Mouse (Mus musculus) heart, embryonic 16.5 days (tissue): Measurements from ENCODE around the gene Abt1. TPM values are rescaled to one million over a fixed set of nuclear protein-coding genes. Genes with fewer than 3 reads are reported as not detected.

Experiments used
- ATAC-seq: fragments of 200-750 bp; cut with Nextera tagmentation; replicated peaks from 2 replicates; pipeline ENCODE4 v1.8.0; 2017; ENCODE audit warnings: moderate number of reproducible peaks; ENCODE audit not compliant: insufficient read depth, low FRiP score; ENCODE audit errors: extremely low read depth
- H3K27ac ChIP-seq: fragments of 300-500 bp; sonication (generic); 2 replicates; pipeline ENCODE4 v1.5.1; 2014; ENCODE audit warnings: mild to moderate bottlenecking, low read length, control low read depth, moderate library complexity
- H3K27me3 ChIP-seq: fragments of 300-500 bp; sonication (generic); 2 replicates; pipeline ENCODE4 v1.6.1; 2014; ENCODE audit warnings: low read length, mixed read lengths; ENCODE audit not compliant: control insufficient read depth, insufficient read depth
- H3K36me3 ChIP-seq: fragments of 300-500 bp; sonication (generic); 2 replicates; pipeline ENCODE4 v1.6.1; 2014; ENCODE audit not compliant: control insufficient read depth, insufficient read depth
- H3K4me1 ChIP-seq: fragments of 300-500 bp; sonication (generic); 2 replicates; pipeline ENCODE4 v1.6.1; 2014; ENCODE audit warnings: low read length, mixed read lengths; ENCODE audit not compliant: control insufficient read depth, insufficient read depth
- H3K4me2 ChIP-seq: fragments of 300-500 bp; sonication (generic); 2 replicates; pipeline ENCODE4 v1.6.1; 2014; ENCODE audit warnings: low read depth, mild to moderate bottlenecking, control low read depth, low read length
- H3K4me3 ChIP-seq: fragments of 300-500 bp; sonication (generic); 2 replicates; pipeline ENCODE4 v1.5.1; 2014; ENCODE audit warnings: mild to moderate bottlenecking, control low read depth, low read length
- H3K9ac ChIP-seq: fragments of 300-500 bp; sonication (generic); 2 replicates; pipeline ENCODE4 v1.6.1; 2014; ENCODE audit warnings: low read length, control low read depth
- H3K9me3 ChIP-seq: fragments of 300-500 bp; sonication (generic); replicated peaks from 2 replicates; pipeline ENCODE4 v1.6.1; 2016; ENCODE audit warnings: low read length; ENCODE audit not compliant: control insufficient read depth
- whole genome bisulfite sequencing: fragments of 180-500 bp; shearing (Covaris S2); extraction: QIAGEN DNeasy Blood & Tissue Kit; methylation state at CpG from one replicate; pipeline ENCODE4 v1.1.7; 2014; 5-methylcytosine and 5-hydroxymethylcytosine counted together
- polyA plus RNA-seq: library from polyadenylated mRNA; unstranded; fragments of >200 nt; fragmentation: Nextera tagmentation; extraction: Ambion mirVana; gene quantifications from 2 replicates; pipeline ENCODE4 v1.2.1, GENCODE M21; 2015

Abt1 gene
- polyA plus RNA-seq, 1 experiment from 2014 or later: 9.4 TPM

- no peaks in the 10 kb centered on the region for H3K27me3 ChIP-seq
- peaks cover 16% of the 10 kb centered on the region for H3K4me1 ChIP-seq
- no peak overlapping the region for H3K4me2 ChIP-seq
- no peak overlapping the region for H3K9ac ChIP-seq
- 61% methylated on average over 16 of the region's 16 CpGs for WGBS
- no peak overlapping the region for H3K4me3 ChIP-seq
- ATAC-seq: no peak
- no peak overlapping the region for H3K27ac ChIP-seq
- no peaks in the 10 kb centered on the region for H3K9me3 ChIP-seq
- H3K36me3 ChIP-seq: no peaks in the 10 kb centered on the region
Observed at GRCm38 (mm10) chr13:23428166-23428993, 4.7 kb upstream of the Abt1 start.

- H3K4me3 ChIP-seq: no peak overlapping the region
- H3K4me2 ChIP-seq: no peak overlapping the region
- H3K36me3 ChIP-seq: no peaks in the 10 kb centered on the region
Observed at GRCm38 (mm10) chr13:23427401-23427910, 3.8 kb upstream of the Abt1 start.

DNA sequence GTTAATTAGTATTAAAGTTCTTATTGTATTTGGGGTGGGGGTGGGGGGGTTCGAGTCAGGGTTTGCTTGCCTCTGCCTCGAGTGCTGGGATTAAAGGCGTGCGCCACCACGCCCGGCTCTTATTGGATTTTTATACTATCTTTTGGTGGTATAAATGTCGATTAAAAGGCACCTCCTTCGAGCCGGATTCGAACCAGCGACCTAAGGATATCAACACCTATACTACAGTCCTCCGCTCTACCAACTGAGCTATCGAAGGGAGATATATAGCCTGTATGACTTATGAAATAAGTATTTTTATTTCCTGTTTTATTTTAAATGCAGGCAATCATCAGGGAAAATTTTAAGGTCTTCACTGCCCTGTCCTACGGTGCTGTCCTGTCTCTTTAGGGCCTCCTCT is 3.3 kb upstream of the Abt1 start:
- Histone ChIP-seq H3K27ac (no peak overlapping the region), H3K9ac (no peak overlapping the region), H3K4me2 (no peak overlapping the region), H3K4me1 (peaks cover 18% of the 10 kb centered on the region), H3K4me3 (no peak overlapping the region), H3K9me3 (no peaks in the 10 kb centered on the region), H3K27me3 (no peaks in the 10 kb centered on the region), H3K36me3 (peaks cover 4% of the 10 kb centered on the region)
- ATAC-seq: no peak
- WGBS: 26% methylated on average over 14 of the region's 14 CpGs

More at GRCm38 (mm10) chr13:23427401-23427910, 3.8 kb upstream of the Abt1 start:
- H3K9me3 ChIP-seq: no peaks in the 10 kb centered on the region
- no peak for ATAC-seq
- peaks cover 18% of the 10 kb centered on the region for H3K4me1 ChIP-seq
- H3K9ac ChIP-seq: no peak overlapping the region
- no peaks in the 10 kb centered on the region for H3K27me3 ChIP-seq
- 54% methylated on average over 10 of the region's 10 CpGs for WGBS
- no peak overlapping the region for H3K27ac ChIP-seq

DNA sequence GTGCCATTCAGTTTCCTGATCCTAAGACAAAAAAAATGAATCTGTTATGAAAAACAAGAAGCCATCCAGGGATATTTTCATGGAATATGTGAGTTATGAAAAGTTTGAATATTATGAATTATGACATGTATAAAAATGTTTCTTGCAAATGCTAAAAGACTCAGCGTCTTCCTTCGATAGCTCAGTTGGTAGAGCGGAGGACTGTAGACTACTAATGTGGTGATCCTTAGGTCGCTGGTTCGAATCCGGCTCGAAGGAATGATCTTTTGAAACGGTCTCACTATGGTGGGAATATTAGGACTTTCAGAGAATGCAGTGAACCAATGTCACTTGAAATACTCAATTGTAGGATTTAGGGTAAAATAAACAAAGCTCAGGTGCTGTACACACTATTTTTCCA is 2.7 kb upstream of the Abt1 start:
- no peak overlapping the region for H3K9ac ChIP-seq
- H3K4me2 ChIP-seq: no peak overlapping the region
- 26% methylated on average over 8 of the region's 8 CpGs for WGBS
- no peak overlapping the region for H3K27ac ChIP-seq
- no peak for ATAC-seq
- no peaks in the 10 kb centered on the region for H3K9me3 ChIP-seq
- peaks cover 18% of the 10 kb centered on the region for H3K4me1 ChIP-seq
- H3K27me3 ChIP-seq: no peaks in the 10 kb centered on the region
- H3K36me3 ChIP-seq: peaks cover 8% of the 10 kb centered on the region
- H3K4me3 ChIP-seq: no peak overlapping the region

- H3K36me3 ChIP-seq: peaks cover 16% of the 10 kb centered on the region
- H3K9ac ChIP-seq: no peak overlapping the region
- no peak for ATAC-seq
- no peak overlapping the region for H3K4me3 ChIP-seq
- H3K27ac ChIP-seq: no peak overlapping the region
- H3K27me3 ChIP-seq: no peaks in the 10 kb centered on the region
- H3K4me2 ChIP-seq: peak overlapping the region; percentile 91; the same call in 1 of the 2 replicates
- no peaks in the 10 kb centered on the region for H3K9me3 ChIP-seq
- H3K4me1 ChIP-seq: peaks cover 18% of the 10 kb centered on the region
- 11% methylated on average over 9 of the region's 9 CpGs for WGBS
Observed at GRCm38 (mm10) chr13:23425505-23425904, 1.8 kb upstream of the Abt1 start.

GRCm38 (mm10) chr13:23424494-23425325 is 1.0 kb upstream of the Abt1 start:
- peak overlapping the region; percentile 27 for H3K9ac ChIP-seq
- WGBS: 2% methylated on average over 25 of the region's 25 CpGs

GRCm38 (mm10) chr13:23424052-23424380 is 350 bp upstream of the Abt1 start:
- ATAC-seq: no peak
- peaks cover 20% of the 10 kb centered on the region for H3K36me3 ChIP-seq
- H3K27ac ChIP-seq: peak overlapping the region; percentile 87
- H3K9ac ChIP-seq: peak overlapping the region; percentile 68
- no peaks in the 10 kb centered on the region for H3K9me3 ChIP-seq
- peak overlapping the region; percentile 83 for H3K4me3 ChIP-seq
- peak overlapping the region; percentile 91 for H3K4me2 ChIP-seq
- peaks cover 12% of the 10 kb centered on the region for H3K4me1 ChIP-seq
- H3K27me3 ChIP-seq: no peaks in the 10 kb centered on the region
- WGBS: under 1% methylated on average over 7 of the region's 7 CpGs

More at GRCm38 (mm10) chr13:23424494-23425325, 1.0 kb upstream of the Abt1 start:
- peaks cover 16% of the 10 kb centered on the region for H3K4me1 ChIP-seq
- peak; percentile 80 for ATAC-seq
- no peaks in the 10 kb centered on the region for H3K9me3 ChIP-seq
- H3K36me3 ChIP-seq: peaks cover 20% of the 10 kb centered on the region
- H3K27ac ChIP-seq: peak overlapping the region; percentile 28; the same call in 1 of the 2 replicates
- peak overlapping the region; percentile 91 for H3K4me2 ChIP-seq
- H3K4me3 ChIP-seq: peak overlapping the region; percentile 44
- no peaks in the 10 kb centered on the region for H3K27me3 ChIP-seq

DNA sequence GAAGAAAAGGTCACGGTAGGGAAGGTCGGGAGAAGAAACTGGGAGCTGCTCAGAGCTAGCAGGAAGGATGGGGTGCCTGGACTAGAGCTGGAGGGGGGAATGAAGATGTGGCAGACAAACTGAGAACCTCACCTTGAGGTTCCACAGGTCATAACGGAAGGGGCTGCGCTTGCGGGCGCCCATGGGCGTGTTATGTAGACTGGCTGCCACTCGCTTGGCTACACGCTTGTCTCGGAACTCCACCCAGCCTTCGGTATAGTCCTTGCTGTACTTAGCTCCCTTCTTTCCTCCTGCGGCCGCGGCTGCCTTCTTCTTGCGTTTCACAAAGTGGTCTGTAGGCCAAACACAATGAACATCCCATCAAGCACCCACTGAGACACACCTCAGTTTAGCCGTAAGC is 1.3 kb downstream of the Abt1 start:
- no peak overlapping the region for H3K4me2 ChIP-seq
- H3K36me3 ChIP-seq: peaks cover 20% of the 10 kb centered on the region
- H3K4me3 ChIP-seq: no peak overlapping the region
- 95% methylated on average over 16 of the region's 16 CpGs for WGBS
- ATAC-seq: no peak
- no peaks in the 10 kb centered on the region for H3K27me3 ChIP-seq
- no peak overlapping the region for H3K27ac ChIP-seq
- no peaks in the 10 kb centered on the region for H3K9me3 ChIP-seq
- peaks cover 12% of the 10 kb centered on the region for H3K4me1 ChIP-seq
- H3K9ac ChIP-seq: no peak overlapping the region
